Mouse (Mus musculus) common myeloid progenitor, adult 5-6 weeks (primary cell): ENCODE results near the gene Cyfip1. TPM values are rescaled to one million over a fixed set of nuclear protein-coding genes. Genes with fewer than 3 reads are reported as not detected.

Source experiments
- ATAC-seq: replicated peaks from 2 replicates; pipeline ENCODE4 v1.8.0; 2016; ENCODE audit warnings: low read depth, mild to moderate bottlenecking, moderate TSS enrichment, inconsistent platforms; ENCODE audit not compliant: poor library complexity, severe bottlenecking
- total RNA-seq: library from RNA; stranded (forward); fragments of 200-1000, 187-1606 nt; gene quantifications from 2 replicates; pipeline ENCODE4 v1.2.3, GENCODE M21; 2017

The Cyfip1 gene
- total RNA-seq = 45.0 and 59.6 TPM in 2 replicates

DNA sequence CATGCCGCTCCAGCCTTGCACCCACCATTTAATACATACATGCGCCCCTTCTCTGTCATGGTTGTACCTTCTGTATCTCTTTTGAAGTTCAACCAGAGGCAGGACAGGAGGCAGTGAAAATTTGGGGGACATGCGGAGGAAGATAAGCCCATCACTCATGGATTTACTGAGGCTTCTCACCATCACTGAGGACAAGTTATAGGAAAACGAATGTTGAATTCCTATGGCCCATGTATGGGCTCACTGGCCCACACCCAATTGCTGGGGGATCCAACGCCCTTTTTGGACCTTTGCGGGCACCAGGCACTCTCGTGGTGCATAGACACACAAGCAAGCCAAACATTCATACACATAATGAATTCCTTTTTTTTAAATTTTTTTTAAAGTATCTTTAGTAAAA is at the start of gene Cyfip1:
Cyfip1 (plus strand) TSS at position 301 of the 400 bp plus-strand sequence.
- ATAC-seq = no peak

DNA sequence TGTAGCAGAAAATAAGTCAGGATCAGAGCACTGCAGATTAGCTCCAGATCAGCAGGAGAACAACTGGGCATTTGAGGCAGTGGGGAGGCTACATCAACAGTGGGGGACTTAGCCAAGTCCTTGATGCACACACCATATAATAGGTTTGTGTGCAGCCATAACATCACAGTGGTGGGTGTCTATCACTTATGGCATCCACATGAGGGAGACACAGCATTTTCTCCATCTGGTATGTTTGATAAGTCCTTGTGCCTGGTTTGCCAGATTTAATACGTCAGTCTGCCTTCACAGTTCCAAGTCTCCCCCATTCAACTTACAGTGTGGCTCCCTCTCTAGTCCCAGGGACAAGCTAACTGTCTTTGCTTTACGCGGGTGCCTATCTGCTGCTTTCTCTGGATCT is 49.3 kb upstream of the Cyfip1 start:
- no peak for ATAC-seq

DNA sequence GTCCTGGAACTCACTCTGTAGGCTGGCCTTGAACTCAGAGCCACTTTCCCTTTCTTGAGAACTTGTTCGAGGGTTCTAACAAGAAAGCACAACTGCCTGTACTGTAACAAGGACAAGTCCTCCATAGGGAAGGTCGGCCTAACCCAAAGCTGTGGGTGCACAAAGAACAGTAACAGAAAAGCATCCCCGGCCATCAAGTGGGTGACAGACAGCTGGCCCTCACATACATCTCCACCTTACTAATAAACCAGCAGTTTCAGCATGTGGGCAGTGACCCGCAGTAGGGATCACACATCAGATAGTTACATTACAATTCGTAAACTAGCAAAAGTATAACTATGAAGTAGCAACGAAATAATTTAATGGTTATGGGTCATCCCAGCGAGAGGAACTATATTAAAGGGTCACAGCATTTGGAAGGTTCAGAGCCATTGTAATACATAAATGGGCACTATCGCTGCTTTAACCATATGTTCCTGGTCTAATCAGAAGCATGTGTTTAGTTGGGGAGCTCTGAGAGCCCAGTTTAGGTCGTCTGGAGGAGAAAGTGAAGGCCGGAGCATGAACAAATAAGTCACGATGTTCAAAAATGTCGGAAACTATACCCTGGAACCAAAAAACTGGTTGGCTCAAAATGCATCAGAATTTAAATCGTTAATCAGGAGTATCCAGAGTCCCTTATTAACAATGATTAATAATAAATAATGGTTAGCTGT is 48.2 kb upstream of the Cyfip1 start:
- ATAC-seq = peak; percentile 4; the same call in 1 of the 2 replicates

DNA sequence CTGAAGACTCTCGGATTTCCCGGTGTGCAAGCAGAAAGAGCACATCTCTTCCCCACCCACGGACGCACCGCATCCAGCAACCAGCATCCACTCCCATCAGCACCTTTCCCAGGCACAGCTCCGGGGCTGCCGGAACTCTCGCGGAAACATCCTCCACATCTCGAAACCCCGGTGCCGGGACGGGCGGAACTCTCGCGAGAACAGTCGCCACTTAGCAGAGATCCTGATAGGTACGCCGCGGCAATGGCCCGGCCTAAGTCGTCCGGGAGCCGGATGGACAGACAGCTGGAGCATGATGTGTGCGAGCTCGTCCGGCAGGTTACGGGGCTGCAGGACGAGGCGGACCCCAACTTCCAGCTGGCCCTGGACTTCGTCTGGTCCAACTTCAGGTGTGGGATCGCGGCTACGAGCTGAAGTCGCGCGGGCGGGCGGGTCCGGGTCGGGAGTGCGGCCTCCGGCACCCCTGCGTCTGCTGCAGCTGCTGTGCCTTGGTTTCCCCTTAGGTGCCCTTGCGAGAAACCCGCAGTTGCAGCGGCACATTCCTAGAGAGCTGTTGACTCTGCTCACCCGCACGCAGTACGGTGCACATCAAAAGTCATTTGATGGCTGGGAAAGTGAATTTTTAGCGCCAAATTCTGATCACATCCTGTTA is 47.5 kb upstream of the Cyfip1 start, which contains the start of gene Tubgcp5:
Tubgcp5 (plus strand) TSS at position 203 of the 652 bp plus-strand sequence.
- peak; percentile 99 for ATAC-seq

DNA sequence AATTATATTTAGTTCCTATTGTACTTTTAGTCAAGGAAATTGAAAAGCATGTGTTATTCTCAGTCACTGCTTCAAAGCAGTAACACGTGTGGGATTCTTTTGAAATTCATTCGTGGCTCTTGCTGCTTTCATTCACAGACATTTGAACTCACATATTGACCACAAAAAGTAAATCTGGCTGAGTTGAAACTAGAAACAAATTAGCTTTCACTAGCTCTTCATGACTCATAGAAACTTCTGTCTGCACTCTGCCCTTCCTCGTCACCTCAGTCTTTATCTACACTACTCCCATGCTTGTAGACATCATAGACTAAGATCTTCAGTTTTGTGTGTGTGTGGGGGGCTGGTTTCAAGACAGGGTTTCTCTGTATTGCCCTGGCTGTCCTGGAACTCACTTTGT is 41.6 kb upstream of the Cyfip1 start:
- ATAC-seq = no peak

DNA sequence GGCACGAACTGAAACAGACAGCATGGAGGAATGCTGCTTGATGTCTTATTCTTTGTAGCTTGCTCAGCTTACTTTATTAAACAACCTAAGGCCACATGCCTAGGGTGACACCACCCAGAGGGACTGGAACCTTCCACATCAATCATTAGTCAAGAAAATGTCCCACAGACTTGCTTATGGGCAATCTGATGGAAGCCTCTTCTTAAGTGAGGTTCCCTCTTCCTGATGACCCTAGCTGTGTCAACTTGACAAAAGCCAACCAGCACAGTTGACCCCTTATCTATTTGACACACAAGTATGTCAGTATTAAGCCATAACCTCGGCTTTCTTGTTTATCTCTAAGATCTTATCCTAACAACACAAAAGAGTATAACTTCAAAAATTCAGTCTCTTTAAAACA is 31.6 kb upstream of the Cyfip1 start:
- no peak for ATAC-seq

DNA sequence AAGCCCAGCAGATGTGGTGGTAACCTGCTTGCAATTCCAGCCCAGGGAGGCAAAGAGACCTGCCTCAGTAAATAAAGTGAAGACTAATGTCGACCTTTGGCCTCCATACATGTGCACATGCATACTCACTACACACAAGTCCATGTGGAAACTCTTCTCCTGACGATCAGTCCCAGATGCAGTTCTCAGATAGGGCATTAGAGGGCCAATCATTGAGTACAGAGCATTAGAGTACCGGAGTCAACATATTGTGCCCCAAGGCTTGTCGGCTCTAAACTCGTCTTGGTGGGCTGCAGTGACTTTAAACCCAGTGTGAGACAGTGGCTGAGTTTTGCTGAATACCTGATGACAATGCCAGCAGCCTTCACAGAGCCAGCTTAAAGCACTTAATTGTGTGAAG is 17.1 kb upstream of the Cyfip1 start:
- ATAC-seq = no peak

DNA sequence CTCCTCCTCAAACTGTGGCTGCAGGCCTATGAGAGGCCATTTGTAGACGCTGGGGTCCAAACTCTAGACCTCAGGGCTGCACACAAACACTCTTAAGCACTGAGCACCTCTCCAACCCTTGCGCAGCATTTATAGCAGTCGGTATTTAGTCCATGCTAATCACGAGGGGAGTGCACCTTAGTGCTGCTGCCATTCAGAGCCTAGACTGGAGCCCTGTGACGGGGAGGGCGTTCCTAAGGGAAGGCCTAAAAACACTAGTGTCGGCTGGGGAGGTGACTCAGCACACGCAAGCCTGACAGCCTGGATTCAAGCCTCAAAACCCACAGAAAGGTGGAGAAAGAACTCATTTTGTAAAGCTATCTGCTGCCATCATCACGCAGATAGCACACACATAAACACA is 14.0 kb upstream of the Cyfip1 start:
- ATAC-seq = no peak

DNA sequence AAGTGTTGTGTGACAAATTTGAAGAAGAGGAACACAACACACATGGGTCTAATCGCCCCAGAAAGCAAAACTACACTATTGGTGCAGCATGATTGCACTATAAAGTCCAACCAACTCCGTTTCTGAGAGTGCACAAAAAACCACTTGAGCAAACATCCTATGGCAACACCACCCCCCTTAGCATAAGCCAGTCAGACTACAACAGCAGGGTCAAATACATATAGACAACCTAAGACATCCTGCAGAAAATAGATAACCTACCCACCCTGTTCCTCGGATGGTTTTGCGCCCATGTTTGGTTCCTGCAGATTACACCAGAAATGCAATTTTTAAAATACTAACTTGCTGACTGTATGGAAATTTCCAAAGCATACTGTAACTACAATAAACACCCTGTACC is 4.7 kb upstream of the Cyfip1 start:
- no peak for ATAC-seq

DNA sequence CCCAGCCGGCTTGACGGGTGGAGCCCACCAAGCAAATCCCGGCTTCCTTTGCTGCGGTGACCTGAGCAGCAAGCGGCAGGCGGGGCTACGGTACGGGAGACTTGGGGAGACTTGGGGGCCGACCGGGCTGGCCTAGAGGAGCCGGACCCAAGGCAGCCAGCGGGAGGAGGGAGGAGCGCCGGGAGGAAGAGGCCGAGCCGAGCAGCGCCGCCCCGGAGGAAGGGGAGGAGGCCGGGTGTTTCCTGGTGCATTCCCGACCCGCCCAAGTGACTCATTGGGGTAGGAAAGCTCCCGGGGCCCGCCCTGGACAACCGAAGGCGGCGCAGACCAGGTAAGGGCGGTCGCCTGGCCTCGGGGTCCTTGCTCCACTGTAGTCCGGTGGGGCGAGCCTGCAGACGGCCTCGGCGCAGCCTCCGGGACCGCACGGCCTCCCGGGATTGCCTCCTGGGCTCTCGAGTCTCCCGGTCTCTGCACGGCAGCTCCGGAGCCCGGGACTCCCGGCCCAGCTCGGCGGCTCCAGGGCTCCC is 495 bp downstream of the Cyfip1 start:
- peak; percentile 97 for ATAC-seq

DNA sequence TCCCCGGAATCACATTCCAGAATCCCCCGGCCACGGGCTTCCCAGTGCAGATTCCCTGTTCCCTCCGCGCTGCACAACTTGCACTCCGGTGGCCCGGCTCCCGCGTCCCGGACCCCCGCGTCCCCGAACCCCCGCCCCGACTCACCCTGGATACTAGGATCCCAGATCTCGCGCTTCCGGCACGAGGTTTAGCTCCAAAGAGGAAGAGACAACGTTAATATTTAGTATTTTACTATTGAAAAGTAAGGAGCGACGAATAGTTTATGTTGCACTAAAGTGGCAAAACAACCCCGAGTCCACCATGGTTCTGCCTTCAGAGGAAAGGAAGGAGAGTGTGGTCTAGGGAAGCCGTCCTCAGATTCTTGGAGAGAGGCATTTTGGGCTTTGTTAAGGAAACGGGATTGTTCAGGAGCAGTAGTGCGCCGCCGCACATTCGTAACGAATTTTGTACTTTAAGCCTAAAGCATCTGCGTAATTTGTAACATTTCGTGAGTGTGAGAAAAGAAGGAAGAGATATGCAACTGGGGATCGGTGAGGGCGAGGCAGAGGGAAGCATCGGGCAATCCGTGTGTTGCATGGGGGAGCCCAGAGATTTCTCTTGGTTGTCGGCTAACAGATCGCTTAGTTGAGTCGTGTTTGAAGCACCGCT is 1.1 kb downstream of the Cyfip1 start:
- 0 out of 2 replicates have a peak, but pooled peaks have one; percentile 13 for ATAC-seq

DNA sequence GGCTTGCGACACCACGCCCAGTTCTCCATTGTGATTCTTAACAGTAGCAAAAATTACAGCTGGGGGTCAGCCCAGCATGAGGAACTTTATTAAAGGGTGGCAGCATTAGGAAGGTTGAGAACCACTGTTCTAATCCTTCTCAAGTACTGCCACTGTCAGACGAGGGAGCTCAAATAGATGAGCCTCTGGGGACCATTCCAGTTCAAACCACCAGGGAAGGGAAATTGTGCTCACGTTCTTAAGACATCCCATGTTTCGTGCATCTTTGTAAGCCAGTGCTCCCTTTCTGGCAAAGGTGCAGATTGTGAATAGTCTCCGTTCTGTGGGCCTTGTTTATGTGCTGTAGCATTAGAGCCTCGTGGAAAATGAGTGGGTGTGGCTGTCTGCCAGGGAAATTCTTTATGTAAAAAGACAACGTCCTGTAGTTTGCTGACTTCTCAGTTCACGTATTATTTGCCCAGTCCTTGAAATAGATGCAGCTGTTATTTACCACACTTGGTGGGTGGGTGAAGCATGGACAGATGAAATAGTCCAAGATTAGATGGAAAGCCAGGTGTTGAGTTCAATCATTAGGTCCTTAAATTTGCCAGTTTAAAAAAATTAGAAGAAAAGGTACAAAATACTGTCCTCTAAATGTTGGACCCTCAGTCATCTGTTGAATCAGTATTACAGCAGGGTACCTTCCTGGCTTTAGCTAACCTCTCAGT is 5.2 kb downstream of the Cyfip1 start:
- ATAC-seq = no peak

DNA sequence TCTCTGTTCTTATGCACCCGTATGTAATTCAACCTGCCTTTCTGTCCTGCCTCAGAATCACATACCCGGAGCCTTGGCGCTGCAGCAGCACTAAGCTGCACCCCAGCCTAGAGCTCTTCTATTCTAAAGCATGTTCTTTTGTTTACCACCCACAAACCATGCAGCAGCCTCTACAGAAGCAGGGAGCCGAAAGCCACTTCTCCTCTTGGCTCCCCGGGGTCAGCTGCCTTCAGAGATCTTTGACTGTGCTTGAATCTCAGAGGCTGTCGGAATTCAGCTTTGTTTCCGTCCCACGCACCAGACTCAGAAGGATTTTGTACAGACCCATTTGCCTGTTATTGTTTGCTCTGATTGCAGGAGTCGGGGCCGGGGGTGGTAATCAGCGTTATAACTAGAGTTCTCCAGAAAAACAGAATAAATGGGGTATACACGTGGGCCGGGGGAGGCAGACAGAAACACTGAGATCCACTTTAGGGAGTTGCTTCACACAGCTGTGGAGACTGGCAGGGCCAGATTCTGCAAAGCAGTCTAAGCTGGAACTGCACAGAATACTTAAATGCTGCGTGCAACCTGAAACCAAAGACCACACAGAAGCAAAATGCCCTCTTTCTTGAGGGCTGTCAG is 8.5 kb downstream of the Cyfip1 start:
- ATAC-seq = no peak

DNA sequence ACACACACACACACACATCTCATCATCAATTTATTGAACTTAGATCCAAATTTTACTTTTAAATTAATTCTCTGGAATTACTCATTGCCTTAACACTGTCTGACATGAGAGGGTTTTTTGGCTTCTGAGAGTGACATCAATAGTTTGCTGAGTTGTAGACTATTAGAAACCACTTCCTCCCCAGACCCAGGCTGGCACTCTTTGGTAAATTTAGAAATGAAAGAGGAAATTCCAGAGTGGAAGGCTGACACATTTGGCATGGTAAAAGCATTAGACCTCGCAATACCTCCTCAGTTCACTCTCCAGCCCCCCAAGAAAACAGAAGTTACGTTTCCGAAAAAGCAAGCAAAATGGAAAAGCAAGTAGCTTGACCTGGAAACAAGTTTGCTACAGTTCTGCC is 11.2 kb downstream of the Cyfip1 start:
- ATAC-seq = peak; percentile 87

DNA sequence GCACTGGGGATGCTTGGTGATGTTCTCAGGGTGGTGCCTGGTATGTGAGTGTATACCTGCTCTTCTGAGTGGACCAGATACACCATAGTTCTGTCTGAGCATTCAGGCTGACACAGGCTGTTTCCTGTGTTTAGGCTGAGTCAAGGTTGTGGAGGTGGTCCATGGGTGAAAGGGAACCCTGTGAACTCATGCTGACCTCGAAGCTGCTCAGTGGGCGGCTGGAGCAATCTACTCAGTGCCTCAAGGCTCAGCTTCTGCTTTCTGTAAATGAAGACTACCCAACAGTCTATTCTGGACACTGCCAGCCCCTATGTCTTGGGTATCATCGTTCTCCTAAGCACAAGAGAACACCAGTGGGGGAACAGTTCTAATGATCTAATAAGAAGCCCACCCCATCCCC is 14.1 kb downstream of the Cyfip1 start:
- ATAC-seq = peak; percentile 37; the same call in 1 of the 2 replicates

DNA sequence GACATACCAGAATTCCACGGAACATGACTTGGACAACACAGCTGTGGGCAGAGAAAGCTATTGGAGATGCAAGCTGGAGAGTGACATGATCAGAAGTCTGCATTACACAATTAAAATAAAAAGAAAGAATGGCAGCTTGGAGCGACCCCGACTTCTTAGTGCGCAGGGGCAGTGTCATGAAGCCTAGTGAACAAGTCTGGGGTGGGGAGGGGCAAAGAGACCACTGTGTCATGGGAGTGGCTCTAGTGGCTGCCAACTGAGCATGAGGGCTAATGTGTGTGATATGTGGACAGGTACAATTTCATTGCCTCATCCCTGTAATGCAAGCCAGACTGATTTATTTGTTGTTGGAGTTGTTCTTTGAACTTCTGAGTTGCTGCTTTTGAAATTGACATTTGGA is 15.2 kb downstream of the Cyfip1 start:
- no peak for ATAC-seq

DNA sequence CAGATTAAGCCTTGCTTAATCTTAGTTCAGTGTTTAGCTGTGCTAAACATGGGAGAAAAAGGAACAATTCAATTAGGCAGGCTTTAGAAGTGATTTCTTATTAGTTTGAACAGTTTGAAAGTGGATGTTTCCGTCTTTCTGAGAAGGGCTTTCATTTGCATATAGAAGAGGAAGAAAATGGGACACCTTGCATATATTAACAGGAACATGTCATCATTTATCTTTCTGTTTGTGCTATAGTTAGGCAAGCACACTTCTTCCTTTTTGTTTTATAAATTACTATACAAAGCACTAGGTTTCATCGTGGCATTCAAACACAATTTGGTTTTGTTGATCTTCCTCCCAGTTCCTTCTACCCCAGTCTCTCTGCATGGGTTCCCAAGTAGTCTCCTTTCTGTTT is 16.2 kb downstream of the Cyfip1 start:
- peak; percentile 40 for ATAC-seq

DNA sequence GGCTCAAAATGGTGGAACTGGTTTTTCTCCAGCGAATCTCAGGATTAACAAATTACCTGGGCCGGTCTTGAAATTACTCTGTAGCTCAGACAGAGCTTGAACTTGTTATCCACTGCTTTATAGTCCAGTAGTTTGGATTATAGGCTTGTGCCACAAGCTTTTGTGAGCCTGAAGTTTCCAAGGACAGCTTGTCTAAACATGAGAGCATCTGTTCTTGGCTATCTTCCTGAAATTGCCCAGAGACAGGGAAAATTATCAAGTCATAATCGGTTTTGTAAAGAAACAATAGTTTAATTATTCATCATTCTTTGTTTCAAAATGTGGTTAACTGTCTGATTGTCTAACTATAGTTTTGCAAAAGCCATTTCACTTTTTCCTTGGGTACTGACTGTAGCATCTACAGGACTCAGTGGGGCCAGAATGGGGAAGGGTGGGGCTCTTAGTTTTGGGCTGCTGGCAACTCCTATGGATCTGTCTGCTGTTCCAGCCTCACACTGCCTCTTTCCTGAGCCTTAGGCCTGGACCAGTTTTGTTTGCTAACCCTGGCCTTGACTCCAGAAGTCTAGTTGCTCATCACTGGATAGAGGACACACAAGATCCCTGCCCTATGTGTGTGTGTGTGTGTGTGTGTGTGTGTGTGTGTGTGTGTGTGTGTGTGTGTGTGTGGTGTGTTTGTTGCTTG is 17.4 kb downstream of the Cyfip1 start:
- no peak for ATAC-seq

DNA sequence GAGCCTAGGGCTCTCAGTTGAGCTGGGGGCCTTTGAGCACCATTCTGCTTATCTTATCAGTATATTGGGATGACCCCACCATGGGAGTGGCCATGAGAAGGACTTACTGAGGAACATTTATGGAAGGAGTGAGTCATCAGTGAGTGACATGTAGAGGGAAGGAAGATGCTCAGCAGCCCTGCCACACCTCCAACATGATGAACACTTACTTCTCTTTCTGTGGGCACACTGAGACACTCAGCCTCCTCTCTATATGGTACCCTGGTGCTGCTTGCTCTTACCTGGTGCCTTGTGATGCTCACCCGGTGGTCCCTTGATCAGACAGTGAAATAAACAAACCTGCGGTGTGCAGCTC is 17.9 kb downstream of the Cyfip1 start:
- no peak for ATAC-seq
